Mouse (Mus musculus) gastrocnemius, postnatal 36 days (tissue): ENCODE results near the gene Capza1. TPM values are rescaled to one million over a fixed set of nuclear protein-coding genes. Genes with fewer than 3 reads are reported as not detected.
"Not testable (repeated sequence)": the region's sequence is repeated elsewhere in the genome, so short reads cannot be mapped to it uniquely, and the experiment has no call there.

Source experiments
- DNase-seq, 2 experiments: peaks; one replicate each; pipeline ENCODE4 v3.0.0; 2022
- intact Hi-C: fragments of 180-260 bp; cut with DNase I; formaldehyde crosslinking; loops from one replicate; pipeline ENCODE4 v1.15.1; 2025
- total RNA-seq, 2 experiments: library from RNA; stranded (reverse); gene quantifications; 2 replicates each; pipeline ENCODE4 v1.2.3; 2021

Gene Capza1
- total RNA-seq, 2 experiments from 2014 or later, result 20.3 to 21.7 TPM

- no peak for DNase-seq
- intact Hi-C loops, result loop anchor here (2.0 kb wide), 1 partner anchor 28 kb away; no protein-coding TSS in a partner anchor
These were observed 45.6 kb downstream of the Capza1 start for GRCm38 (mm10) chr3:104818749-104819134.

GRCm38 (mm10) chr3:104817991-104818748 lies 46.1 kb downstream of the Capza1 start, which contains the start of gene Mov10:
Mov10 (minus strand) TSS chr3:104818563.
- peak; percentile 49 to 61 for DNase-seq
- intact Hi-C loops, result loop anchor here (2.0 kb wide), 1 partner anchor 27 kb away; no protein-coding TSS in a partner anchor

GRCm38 (mm10) chr3:104817481-104817990 lies 46.8 kb downstream of the Capza1 start:
- intact Hi-C loops, result no loop called here
- DNase-seq, result peak; percentile 29 to 56

- intact Hi-C loops, result no loop called here
- DNase-seq, result no peak
These were observed 48.2 kb downstream of the Capza1 start for GRCm38 (mm10) chr3:104816130-104816529.

- intact Hi-C loops, result no loop called here
- DNase-seq, result no peak
These were observed 49.0 kb downstream of the Capza1 start for GRCm38 (mm10) chr3:104815346-104815745.

- no peak for DNase-seq
- intact Hi-C loops, result no loop called here
These were observed 49.6 kb downstream of the Capza1 start for GRCm38 (mm10) chr3:104814746-104815145.

- DNase-seq, intact Hi-C loops: not testable (repeated sequence)
These were observed 51.1 kb downstream of the Capza1 start for GRCm38 (mm10) chr3:104813227-104813626.

GRCm38 (mm10) chr3:104812254-104812653 lies 52.1 kb downstream of the Capza1 start:
- DNase-seq, result no peak
- intact Hi-C loops, result no loop called here

- intact Hi-C loops, result no loop called here
These were observed 52.6 kb downstream of the Capza1 start for GRCm38 (mm10) chr3:104811752-104812151.

GRCm38 (mm10) chr3:104805539-104805938 lies 58.8 kb downstream of the Capza1 start:
- DNase-seq, result no peak
- intact Hi-C loops, result no loop called here

More at GRCm38 (mm10) chr3:104811752-104812151, 52.6 kb downstream of the Capza1 start:
- DNase-seq, result no peak

GRCm38 (mm10) chr3:104804312-104804711 lies 60.0 kb downstream of the Capza1 start:
- no peak for DNase-seq
- intact Hi-C loops, result no loop called here

- intact Hi-C loops, result no loop called here
- no peak for DNase-seq
These were observed 62.8 kb downstream of the Capza1 start for GRCm38 (mm10) chr3:104801481-104801880.

- no peak for DNase-seq
These were observed 63.6 kb downstream of the Capza1 start for GRCm38 (mm10) chr3:104800681-104801080.

GRCm38 (mm10) chr3:104796430-104797082 lies 67.7 kb downstream of the Capza1 start:
- no peak for DNase-seq
- intact Hi-C loops, result no loop called here

More at GRCm38 (mm10) chr3:104800681-104801080, 63.6 kb downstream of the Capza1 start:
- intact Hi-C loops, result no loop called here

GRCm38 (mm10) chr3:104795661-104796340 lies 68.5 kb downstream of the Capza1 start:
- no peak for DNase-seq
- intact Hi-C loops, result no loop called here

GRCm38 (mm10) chr3:104794953-104795470 lies 69.3 kb downstream of the Capza1 start:
- intact Hi-C loops, result no loop called here
- DNase-seq, result no peak

GRCm38 (mm10) chr3:104793871-104794828 lies 70.2 kb downstream of the Capza1 start:
- DNase-seq, result peak; percentile 84 to 88
- intact Hi-C loops, result no loop called here

- intact Hi-C loops, result no loop called here
- no peak for DNase-seq
These were observed 71.7 kb downstream of the Capza1 start for GRCm38 (mm10) chr3:104792360-104793270.
